Mouse (Mus musculus): ENCODE measurements around the gene Slc5a3. TPM values are rescaled to one million over a fixed set of nuclear protein-coding genes. Genes with fewer than 3 reads are reported as not detected.

The Slc5a3 gene
- polyA plus RNA-seq, 1 experiment: 19.6 TPM

- TF ChIP-seq POLR2A (IDR thresholded peaks at IDR 0.05; ENCODE audit: low read depth, low read length) (no peak), CTCF (IDR thresholded peaks at IDR 0.05; ENCODE audit: borderline replicate concordance, insufficient read depth, low read length) (no peak)
- no peaks in the 10 kb centered on the region for H3K4me1 ChIP-seq (ENCODE audit: control insufficient read depth, insufficient read depth, low read length)
- no peak overlapping the region for H3K27ac ChIP-seq (ENCODE audit: insufficient read depth, low read length)
- no peak overlapping the region for H3K4me3 ChIP-seq (ENCODE audit: insufficient read depth, low read length)
Observed at GRCm38 (mm10) chr16:92036701-92037100, 21.4 kb upstream of the Slc5a3 start.

DNA sequence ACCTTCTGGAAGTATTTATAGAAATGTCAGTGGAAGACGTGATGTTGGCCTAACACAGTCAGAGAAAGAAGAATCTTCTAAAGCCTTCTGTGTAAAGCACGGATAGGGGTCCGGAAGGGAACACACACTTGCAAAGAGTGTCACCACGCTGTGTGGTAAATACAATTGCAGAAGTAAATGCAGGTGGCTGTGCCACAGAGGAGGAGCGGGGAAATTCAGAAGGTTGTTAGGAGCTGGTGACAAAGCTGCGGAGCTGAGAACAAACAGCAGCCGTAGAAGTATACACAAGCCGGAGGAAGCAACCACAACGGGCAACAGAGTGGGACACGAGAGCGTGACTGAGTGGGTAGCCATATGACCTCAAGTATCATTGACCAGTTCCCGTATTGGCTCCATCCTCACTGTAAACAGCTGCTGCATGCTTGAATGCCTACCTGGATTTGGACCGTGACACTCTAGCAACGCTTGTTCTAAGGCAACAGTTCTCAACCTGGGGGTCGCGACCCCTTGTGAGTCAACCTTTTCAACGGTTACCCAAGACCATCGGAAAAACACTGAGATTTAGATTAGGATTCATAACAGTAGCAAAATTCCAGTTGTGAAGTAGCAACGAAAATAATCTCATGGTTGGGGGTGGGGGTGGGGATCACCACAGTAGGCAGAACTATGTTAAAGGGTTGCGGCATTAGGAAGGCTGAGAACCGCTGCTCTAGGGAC, 20.1 kb upstream of the Slc5a3 start:
- H3K4me3 ChIP-seq (ENCODE audit: insufficient read depth, low read length): no peak overlapping the region
- no peaks in the 10 kb centered on the region for H3K4me1 ChIP-seq (ENCODE audit: control insufficient read depth, insufficient read depth, low read length)
- no peak overlapping the region for H3K27ac ChIP-seq (ENCODE audit: insufficient read depth, low read length)
- no peak for TF ChIP-seq CTCF (IDR thresholded peaks at IDR 0.05; ENCODE audit: borderline replicate concordance, insufficient read depth, low read length)
- no peak for TF ChIP-seq POLR2A (IDR thresholded peaks at IDR 0.05; ENCODE audit: low read depth, low read length)

- TF ChIP-seq POLR2A (IDR thresholded peaks at IDR 0.05; ENCODE audit: low read depth, low read length) (no peak), CTCF (IDR thresholded peaks at IDR 0.05; ENCODE audit: borderline replicate concordance, insufficient read depth, low read length) (no peak)
- no peak overlapping the region for H3K4me3 ChIP-seq (ENCODE audit: insufficient read depth, low read length)
- no peaks in the 10 kb centered on the region for H3K4me1 ChIP-seq (ENCODE audit: control insufficient read depth, insufficient read depth, low read length)
- no peak overlapping the region for H3K27ac ChIP-seq (ENCODE audit: insufficient read depth, low read length)
Observed at GRCm38 (mm10) chr16:92039421-92039820, 18.7 kb upstream of the Slc5a3 start.

- Histone ChIP-seq H3K4me3 (ENCODE audit: insufficient read depth, low read length) (no peak overlapping the region), H3K27ac (ENCODE audit: insufficient read depth, low read length) (no peak overlapping the region), H3K4me1 (ENCODE audit: control insufficient read depth, insufficient read depth, low read length) (no peaks in the 10 kb centered on the region)
- no peak for TF ChIP-seq CTCF (IDR thresholded peaks at IDR 0.05; ENCODE audit: borderline replicate concordance, insufficient read depth, low read length)
- TF ChIP-seq POLR2A (IDR thresholded peaks at IDR 0.05; ENCODE audit: low read depth, low read length): no peak
Observed at GRCm38 (mm10) chr16:92039966-92040365, 18.2 kb upstream of the Slc5a3 start.

DNA sequence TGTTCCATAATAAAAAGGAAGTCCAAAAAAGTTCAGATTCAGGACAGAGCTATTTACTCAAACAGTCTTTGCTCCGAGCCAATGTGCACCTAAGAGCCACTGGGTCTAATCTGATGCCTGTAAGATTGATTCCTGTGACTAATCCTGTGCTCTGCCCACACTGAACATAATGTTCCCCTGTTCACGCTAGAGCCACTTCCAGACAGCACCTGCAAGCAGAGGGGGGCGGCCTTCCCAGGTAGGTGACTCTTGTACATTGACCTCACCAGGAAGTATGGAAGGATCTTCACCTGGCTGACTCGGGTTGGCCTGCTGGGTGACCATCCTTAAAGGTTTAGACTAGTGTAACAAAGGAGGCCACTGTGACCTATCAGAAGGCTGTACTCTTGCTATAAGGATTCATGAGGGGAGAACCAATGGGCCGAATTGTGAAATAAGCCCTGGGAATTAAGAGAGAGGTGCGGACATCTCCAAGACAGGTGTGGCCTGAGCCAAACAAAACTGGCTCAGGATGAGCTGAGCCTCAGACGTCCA, 6.3 kb upstream of the Slc5a3 start:
- H3K27ac ChIP-seq (ENCODE audit: insufficient read depth, low read length): no peak overlapping the region
- no peak overlapping the region for H3K4me3 ChIP-seq (ENCODE audit: insufficient read depth, low read length)
- TF ChIP-seq POLR2A (IDR thresholded peaks at IDR 0.05; ENCODE audit: low read depth, low read length) (no peak), CTCF (IDR thresholded peaks at IDR 0.05; ENCODE audit: borderline replicate concordance, insufficient read depth, low read length) (no peak)
- H3K4me1 ChIP-seq (ENCODE audit: control insufficient read depth, insufficient read depth, low read length): no peaks in the 10 kb centered on the region

- no peak overlapping the region for H3K27ac ChIP-seq (ENCODE audit: insufficient read depth, low read length)
- no peak overlapping the region for H3K4me3 ChIP-seq (ENCODE audit: insufficient read depth, low read length)
- H3K4me1 ChIP-seq (ENCODE audit: control insufficient read depth, insufficient read depth, low read length): no peaks in the 10 kb centered on the region
- TF ChIP-seq CTCF (IDR thresholded peaks at IDR 0.05; ENCODE audit: borderline replicate concordance, insufficient read depth, low read length) (no peak), POLR2A (IDR thresholded peaks at IDR 0.05; ENCODE audit: low read depth, low read length) (no peak)
Observed at GRCm38 (mm10) chr16:92052569-92052968, 5.6 kb upstream of the Slc5a3 start.

DNA sequence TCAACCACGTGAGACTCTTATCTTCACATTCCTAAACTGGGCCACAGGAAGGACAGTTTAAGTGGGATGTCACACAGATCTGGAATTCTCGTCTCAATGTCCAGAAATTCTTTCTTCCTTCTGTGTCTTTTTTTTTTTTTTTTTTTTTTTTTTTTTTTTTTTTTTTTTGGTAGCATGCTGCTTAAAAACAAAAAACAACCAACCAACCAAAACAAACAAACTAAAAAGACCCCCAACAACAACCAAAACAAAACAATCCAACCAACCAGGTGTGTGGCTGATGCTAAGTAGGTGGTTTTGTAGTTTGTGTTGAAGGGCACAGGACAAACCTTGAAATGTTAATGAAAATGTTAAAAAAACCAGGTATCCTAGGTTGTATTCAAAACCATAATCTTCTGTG, 1.4 kb upstream of the Slc5a3 start:
- TF ChIP-seq CTCF (IDR thresholded peaks at IDR 0.05; ENCODE audit: borderline replicate concordance, insufficient read depth, low read length) (no peak), POLR2A (IDR thresholded peaks at IDR 0.05; ENCODE audit: low read depth, low read length) (no peak)
- Histone ChIP-seq H3K4me1 (ENCODE audit: control insufficient read depth, insufficient read depth, low read length) (no peaks in the 10 kb centered on the region), H3K27ac (ENCODE audit: insufficient read depth, low read length) (no peak overlapping the region), H3K4me3 (ENCODE audit: insufficient read depth, low read length) (no peak overlapping the region)

- no peaks in the 10 kb centered on the region for H3K4me1 ChIP-seq (ENCODE audit: control insufficient read depth, insufficient read depth, low read length)
- TF ChIP-seq CTCF (IDR thresholded peaks at IDR 0.05; ENCODE audit: borderline replicate concordance, insufficient read depth, low read length) (no peak), POLR2A (IDR thresholded peaks at IDR 0.05; ENCODE audit: low read depth, low read length) (no peak)
- peak overlapping the region; percentile 57 for H3K4me3 ChIP-seq (ENCODE audit: insufficient read depth, low read length)
- no peak overlapping the region for H3K27ac ChIP-seq (ENCODE audit: insufficient read depth, low read length)
Observed at GRCm38 (mm10) chr16:92057456-92057851, 668 bp upstream of the Slc5a3 start.

- TF ChIP-seq POLR2A (IDR thresholded peaks at IDR 0.05; ENCODE audit: low read depth, low read length) (no peak), CTCF (IDR thresholded peaks at IDR 0.05; ENCODE audit: borderline replicate concordance, insufficient read depth, low read length) (no peak)
- peak overlapping the region; percentile 78 for H3K4me3 ChIP-seq (ENCODE audit: insufficient read depth, low read length)
- no peaks in the 10 kb centered on the region for H3K4me1 ChIP-seq (ENCODE audit: control insufficient read depth, insufficient read depth, low read length)
- no peak overlapping the region for H3K27ac ChIP-seq (ENCODE audit: insufficient read depth, low read length)
Observed at GRCm38 (mm10) chr16:92058644-92059620, 810 bp downstream of the Slc5a3 start.
